Mouse (Mus musculus) cerebellum, adult 2 months (tissue): ENCODE data around the gene Eed. TPM values are rescaled to one million over a fixed set of nuclear protein-coding genes. Genes with fewer than 3 reads are reported as not detected.

Experiments
- DNase-seq, 2 experiments: peaks; one replicate each; pipeline ENCODE4 v3.0.0; 2021
- H3K27ac ChIP-seq: fragments of 200-500 bp; 2 replicates; pipeline ENCODE4 v1.5.1; 2012; ENCODE audit warnings: low read length, control low read depth, inconsistent platforms; ENCODE audit not compliant: insufficient read depth
- H3K27me3 ChIP-seq: fragments of 200-500 bp; 2 replicates; pipeline ENCODE4 v1.6.1; 2012; ENCODE audit warnings: inconsistent platforms, mild to moderate bottlenecking, low read length, moderate library complexity; ENCODE audit not compliant: control insufficient read depth, insufficient read depth
- H3K4me1 ChIP-seq: fragments of 200-500 bp; 2 replicates; pipeline ENCODE4 v1.6.1; 2011; ENCODE audit warnings: low read length; ENCODE audit not compliant: control insufficient read depth, insufficient read depth
- H3K4me3 ChIP-seq: fragments of 200-500 bp; replicated peaks from 2 replicates; pipeline ENCODE3; 2011; ENCODE audit warnings: mild to moderate bottlenecking, low read depth, low read length, control low read depth; ENCODE audit not compliant: insufficient read depth
- CTCF ChIP-seq: fragments of 200-500 bp; IDR thresholded peaks from 2 replicates; pipeline ENCODE4 v1.5.1; 2011; ENCODE audit warnings: low read depth, mild to moderate bottlenecking, control low read depth, low read length, moderate library complexity, borderline replicate concordance; ENCODE audit not compliant: insufficient read depth
- POLR2A ChIP-seq: fragments of 200-500 bp; IDR thresholded peaks from 2 replicates; pipeline ENCODE4 v1.6.1; 2011; ENCODE audit warnings: low read length, control low read depth, borderline replicate concordance; ENCODE audit not compliant: insufficient read depth
- WGBS: fragments of 180-500 bp; shearing (Covaris S2); methylation state at CpG from one replicate; pipeline ENCODE4 v1.1.7; 2018; 5-methylcytosine and 5-hydroxymethylcytosine counted together
- polyA plus RNA-seq: library from polyadenylated mRNA; depleted of rRNA; stranded (reverse); fragments of >200 nt; gene quantifications from 2 replicates; pipeline ENCODE4 v1.2.3, GENCODE M21; 2012; rRNA removed

Gene Eed
- polyA plus RNA-seq, 1 experiment, result 48.2 TPM

- Histone ChIP-seq H3K4me3 (no peak overlapping the region), H3K27ac (no peak overlapping the region), H3K4me1 (no peaks in the 10 kb centered on the region), H3K27me3 (no peaks in the 10 kb centered on the region)
- no peak for DNase-seq
- 49% methylated on average over 4 of the region's 4 CpGs for WGBS
- TF ChIP-seq POLR2A (no peak), CTCF (no peak)
These were observed 71.1 kb downstream of the Eed start for GRCm38 (mm10) chr7:89909711-89910110.

DNA sequence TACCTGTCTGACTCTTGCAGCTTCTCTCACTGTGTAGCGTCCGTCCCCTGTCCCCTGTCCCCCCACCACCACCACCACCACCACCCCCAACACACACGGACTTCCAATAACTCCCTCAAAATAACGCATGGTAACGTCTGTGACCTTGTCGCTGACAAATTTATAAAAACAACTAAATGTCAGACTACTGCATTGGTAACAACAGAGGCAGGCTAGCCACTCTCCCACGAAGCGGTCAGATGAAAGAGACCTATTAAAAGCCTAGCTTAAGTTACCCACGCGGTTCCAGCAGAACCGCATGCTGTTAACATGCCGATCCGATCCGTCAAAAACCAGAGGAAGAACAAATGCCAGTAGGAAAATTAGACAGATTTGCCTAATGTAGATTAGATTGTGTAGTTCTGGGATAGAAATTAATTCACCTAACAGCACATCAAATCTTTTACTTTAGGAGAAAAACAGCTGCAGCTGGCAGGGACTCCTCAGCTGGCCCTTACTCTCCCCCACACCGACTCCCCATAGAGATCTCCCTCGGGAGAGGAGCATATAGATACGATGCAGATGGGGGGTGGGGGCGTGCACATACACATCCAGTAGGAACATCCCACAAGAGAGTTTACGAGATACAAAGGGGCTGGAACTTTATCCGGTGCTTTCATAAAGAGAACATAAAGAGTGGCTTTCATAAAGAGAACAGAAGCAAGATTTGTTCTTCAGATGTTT, 71.7 kb downstream of the Eed start:
- Histone ChIP-seq H3K27me3 (no peaks in the 10 kb centered on the region), H3K4me1 (no peaks in the 10 kb centered on the region), H3K4me3 (no peak overlapping the region), H3K27ac (no peak overlapping the region)
- no peak for TF ChIP-seq CTCF
- TF ChIP-seq POLR2A, result no peak
- WGBS, result 80% methylated on average over 20 of the region's 20 CpGs
- DNase-seq, result no peak

DNA sequence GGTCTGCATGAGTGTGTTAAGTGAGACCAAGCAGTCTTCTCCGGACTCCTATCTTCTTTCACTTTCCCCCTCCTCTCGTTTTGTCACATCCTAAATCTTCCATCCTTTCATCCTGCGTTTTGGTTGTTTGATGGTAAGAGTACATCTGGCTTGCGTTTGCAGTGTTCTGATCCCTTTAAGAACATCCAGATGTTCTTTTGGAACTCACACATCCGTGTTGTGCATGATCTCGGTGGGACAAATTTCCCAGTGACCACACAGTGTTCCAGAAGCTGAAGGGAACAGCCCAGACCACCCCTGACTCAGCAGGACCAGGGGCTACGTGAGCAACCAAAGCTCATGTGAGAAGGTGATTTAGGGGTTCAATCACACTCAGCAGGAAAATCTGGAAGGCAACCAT, 72.4 kb downstream of the Eed start:
- H3K27me3 ChIP-seq, result no peaks in the 10 kb centered on the region
- no peaks in the 10 kb centered on the region for H3K4me1 ChIP-seq
- DNase-seq, result no peak
- TF ChIP-seq POLR2A (no peak), CTCF (no peak)
- WGBS, result 71% methylated on average over 7 of the region's 7 CpGs
- H3K4me3 ChIP-seq, result no peak overlapping the region
- no peak overlapping the region for H3K27ac ChIP-seq

DNA sequence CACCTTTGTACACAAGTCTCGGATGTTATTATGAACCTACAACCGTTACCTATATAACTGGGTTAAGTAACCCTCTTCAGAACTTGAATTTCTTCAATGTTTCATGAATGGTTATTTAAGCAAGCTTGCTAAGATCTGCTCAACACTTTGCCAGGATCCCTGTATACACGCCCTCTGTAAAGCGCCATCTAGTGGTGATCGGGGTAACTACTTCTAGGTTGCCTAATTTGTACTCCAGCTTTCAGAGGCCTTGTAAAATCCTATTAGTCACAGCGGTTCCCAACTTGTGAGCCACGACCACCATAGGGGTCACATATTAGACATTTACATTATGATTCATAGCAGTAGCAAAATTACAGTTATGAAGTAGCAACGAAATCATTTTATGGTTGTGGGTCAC, 72.8 kb downstream of the Eed start:
- TF ChIP-seq CTCF (peak; percentile 72; the same call in 1 of the 2 replicates), POLR2A (no peak)
- peak; percentile 56 to 68 for DNase-seq
- 20% methylated on average over 8 of the region's 8 CpGs for WGBS

More for the DNA sequence above, 72.8 kb downstream of the Eed start:
- Histone ChIP-seq H3K4me1 (no peaks in the 10 kb centered on the region), H3K27ac (no peak overlapping the region), H3K4me3 (no peak overlapping the region), H3K27me3 (no peaks in the 10 kb centered on the region)

Other genes starting within 250 kb of the Eed start
- 0.90 and 1.2 TPM in 2 replicates for gene Ccdc81, start 77.4 kb downstream of the Eed start, polyA plus RNA-seq
- gene Hikeshi, start 39.8 kb downstream of the Eed start, polyA plus RNA-seq, result 80.6 and 93.7 TPM in 2 replicates
- 156 and 163 TPM in 2 replicates for gene Picalm, start 149.2 kb upstream of the Eed start, polyA plus RNA-seq